Mouse (Mus musculus) MEL (cell line): Measurements from ENCODE around the gene Rtp4.

Experiments used
- BHLHE40 ChIP-seq: IDR thresholded peaks from 2 replicates; pipeline ENCODE4 v1.6.1; 2012; ENCODE audit warnings: low read depth, mild to moderate bottlenecking, inconsistent platforms, low read length, improper control_type of control experiment, borderline replicate concordance
- CHD2 ChIP-seq: IDR thresholded peaks from 2 replicates; pipeline ENCODE4 v1.6.1; 2011; ENCODE audit warnings: low read length, improper control_type of control experiment
- CTCF ChIP-seq, 3 experiments: IDR thresholded peaks in 2 of 3; conservative IDR thresholded peaks in 1 of 3; 2 replicates each; pipeline ENCODE4 v1.5.1; 2011 to 2012; ENCODE audit warnings: low read length in 3 of 3, low read depth in 2 of 3, mild to moderate bottlenecking in 2 of 3, improper control_type of control experiment in 1 of 3, inconsistent platforms in 1 of 3, mixed read lengths in 1 of 3, moderate library complexity in 1 of 3; ENCODE audit not compliant: control insufficient read depth in 1 of 3, insufficient read depth in 1 of 3, poor library complexity in 1 of 3, severe bottlenecking in 1 of 3
- E2F4 ChIP-seq: IDR thresholded peaks from 2 replicates; pipeline ENCODE4 v1.6.1; 2011; ENCODE audit warnings: low read depth, low read length, improper control_type of control experiment, borderline replicate concordance
- ELF1 ChIP-seq: IDR thresholded peaks from 2 replicates; pipeline ENCODE4 v1.6.1; 2014; ENCODE audit warnings: low read depth, mild to moderate bottlenecking, inconsistent platforms, low read length, improper control_type of control experiment, moderate library complexity
- EP300 ChIP-seq, 2 experiments: IDR thresholded peaks; 2 replicates each; pipeline ENCODE4 v1.6.1; 2011; ENCODE audit warnings: improper control_type of control experiment in 2 of 2, low read length in 2 of 2, low read depth in 1 of 2, mild to moderate bottlenecking in 1 of 2
- GATA1 ChIP-seq: IDR thresholded peaks from 2 replicates; pipeline ENCODE4 v1.6.1; 2011; ENCODE audit warnings: low read depth, low read length, improper control_type of control experiment
- HCFC1 ChIP-seq: IDR thresholded peaks from 2 replicates; pipeline ENCODE4 v1.6.1; 2012; ENCODE audit warnings: low read depth, mild to moderate bottlenecking, inconsistent platforms, low read length, improper control_type of control experiment, moderate library complexity
- KAT2A ChIP-seq: conservative IDR thresholded peaks from 2 replicates; pipeline ENCODE4 v1.6.1; 2012; ENCODE audit warnings: low read depth, low read length, improper control_type of control experiment, inconsistent platforms
- NRF1 ChIP-seq: IDR thresholded peaks from 2 replicates; pipeline ENCODE4 v1.6.1; 2014; ENCODE audit warnings: low read depth, mild to moderate bottlenecking, inconsistent platforms, low read length, improper control_type of control experiment, moderate library complexity; ENCODE audit not compliant: poor library complexity, insufficient read depth, severe bottlenecking
- POLR2A ChIP-seq, 2 experiments: IDR thresholded peaks; 2 replicates each; pipeline ENCODE4 v1.6.1; 2011 to 2012; ENCODE audit warnings: low read length in 2 of 2, mild to moderate bottlenecking in 2 of 2, control low read depth in 1 of 2, improper control_type of control experiment in 1 of 2, low read depth in 1 of 2, moderate library complexity in 1 of 2; ENCODE audit not compliant: control insufficient read depth in 1 of 2, insufficient read depth in 1 of 2, poor library complexity in 1 of 2
- RAD21 ChIP-seq: IDR thresholded peaks from 2 replicates; pipeline ENCODE4 v1.6.1; 2011; ENCODE audit warnings: mild to moderate bottlenecking, low read depth, low read length, improper control_type of control experiment
- SMC3 ChIP-seq: IDR thresholded peaks from 2 replicates; pipeline ENCODE4 v1.6.1; 2011; ENCODE audit warnings: low read depth, low read length, improper control_type of control experiment
- TAL1 ChIP-seq: IDR thresholded peaks from 2 replicates; pipeline ENCODE4 v1.6.1; 2012; ENCODE audit warnings: mild to moderate bottlenecking, inconsistent platforms, low read length, moderate library complexity, mixed read lengths

DNA sequence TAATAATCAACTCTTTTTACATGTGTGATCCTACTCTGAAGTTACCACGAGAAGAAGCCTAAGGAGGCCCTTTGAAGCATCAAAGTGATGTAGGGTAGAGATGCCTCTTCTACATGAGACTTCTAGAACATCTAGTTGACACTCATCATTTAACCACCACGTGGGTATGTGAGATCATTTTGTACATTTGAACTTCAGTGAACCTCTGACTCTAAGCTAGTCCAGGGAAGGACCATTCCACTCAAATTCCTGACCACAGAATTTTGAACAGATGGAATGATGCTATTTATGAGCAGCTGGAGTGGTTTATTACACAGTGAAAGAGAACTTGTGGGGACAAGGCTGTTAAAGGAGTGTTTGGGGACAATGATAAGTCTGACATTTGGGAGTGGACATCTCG lies 17.6 kb upstream of the Rtp4 start:
- TF ChIP-seq CTCF (IDR thresholded peaks at IDR 0.05 in 2 of 3, conservative IDR thresholded peaks at IDR 0.05 in 1 of 3; ENCODE audit: control insufficient read depth in 1 of 3, insufficient read depth in 1 of 3, low read depth in 2 of 3, low read length in 3 of 3, poor library complexity in 1 of 3, severe bottlenecking in 1 of 3) (no peak), BHLHE40 (no peak), ELF1 (no peak), EP300 (IDR thresholded peaks at IDR 0.05; ENCODE audit: low read depth in 1 of 2, low read length in 2 of 2) (no peak), HCFC1 (no peak), POLR2A (IDR thresholded peaks at IDR 0.05; ENCODE audit: control insufficient read depth in 1 of 2, insufficient read depth in 1 of 2, low read depth in 1 of 2, low read length in 2 of 2, poor library complexity in 1 of 2) (no peak), TAL1 (no peak), RAD21 (no peak), CHD2 (no peak), NRF1 (no peak), E2F4 (no peak), GATA1 (no peak), SMC3 (no peak), KAT2A (no peak)
